Mouse (Mus musculus) left cerebral cortex, postnatal 14 days (tissue): Measurements from ENCODE around the gene Acox1. TPM values are rescaled to one million over a fixed set of nuclear protein-coding genes. Genes with fewer than 3 reads are reported as not detected.

ENCODE experiments used
- DNase-seq, 2 experiments: peaks; one replicate each; pipeline ENCODE4 v3.0.0; 2021 to 2022; ENCODE audit warnings: low spot score in 2 of 2, mixed read lengths in 1 of 2
- intact Hi-C: fragments of 180-260 bp; cut with DNase I; formaldehyde crosslinking; loops from one replicate; pipeline ENCODE4 v1.15.1; 2025
- total RNA-seq, 2 experiments: library from RNA; stranded (reverse); gene quantifications; 2 replicates each; pipeline ENCODE4 v1.2.3; 2021

Gene Acox1
- total RNA-seq, 2 experiments from 2014 or later = 120 to 121 TPM

DNA sequence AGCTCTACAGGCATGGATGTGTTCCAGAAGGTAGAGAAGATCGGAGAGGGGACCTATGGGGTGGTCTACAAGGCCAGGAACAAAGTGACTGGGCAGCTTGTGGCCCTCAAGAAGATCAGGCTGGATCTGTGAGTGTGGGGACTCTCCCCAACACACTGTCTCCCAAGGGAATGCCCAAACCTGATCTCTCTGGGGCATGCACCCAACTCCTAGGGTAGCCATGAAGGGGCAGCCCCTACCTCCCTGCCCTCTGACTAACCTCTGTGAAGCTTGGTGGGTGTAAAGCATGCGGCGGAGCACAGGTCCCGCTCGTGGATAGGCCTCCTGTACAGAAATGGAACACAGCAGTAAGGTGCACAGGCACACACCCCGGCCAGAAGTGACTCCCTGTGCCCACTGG lies 17.1 kb upstream of the Acox1 start:
- intact Hi-C loops = no loop called here
- DNase-seq = no peak

DNA sequence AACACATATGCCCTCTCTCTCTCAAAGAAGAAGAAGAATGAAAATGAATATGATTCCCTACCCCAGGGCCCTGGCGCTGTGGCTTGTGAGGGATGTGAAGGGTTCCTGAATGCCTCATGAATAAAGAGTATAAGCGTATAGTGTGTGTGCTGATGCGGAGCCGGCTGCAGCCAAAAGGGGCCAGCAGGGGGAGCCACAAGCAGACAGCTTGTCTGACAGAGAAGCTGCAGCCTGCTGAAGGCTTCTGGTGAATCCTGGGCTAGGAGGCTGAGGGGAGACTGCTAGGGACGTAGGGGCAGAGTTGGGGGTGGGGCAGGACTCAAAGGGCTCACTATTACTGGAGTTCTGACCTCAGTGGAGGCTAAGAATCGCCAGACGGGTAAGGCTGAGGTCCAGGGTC lies 16.3 kb upstream of the Acox1 start:
- intact Hi-C loops = no loop called here
- no peak for DNase-seq

DNA sequence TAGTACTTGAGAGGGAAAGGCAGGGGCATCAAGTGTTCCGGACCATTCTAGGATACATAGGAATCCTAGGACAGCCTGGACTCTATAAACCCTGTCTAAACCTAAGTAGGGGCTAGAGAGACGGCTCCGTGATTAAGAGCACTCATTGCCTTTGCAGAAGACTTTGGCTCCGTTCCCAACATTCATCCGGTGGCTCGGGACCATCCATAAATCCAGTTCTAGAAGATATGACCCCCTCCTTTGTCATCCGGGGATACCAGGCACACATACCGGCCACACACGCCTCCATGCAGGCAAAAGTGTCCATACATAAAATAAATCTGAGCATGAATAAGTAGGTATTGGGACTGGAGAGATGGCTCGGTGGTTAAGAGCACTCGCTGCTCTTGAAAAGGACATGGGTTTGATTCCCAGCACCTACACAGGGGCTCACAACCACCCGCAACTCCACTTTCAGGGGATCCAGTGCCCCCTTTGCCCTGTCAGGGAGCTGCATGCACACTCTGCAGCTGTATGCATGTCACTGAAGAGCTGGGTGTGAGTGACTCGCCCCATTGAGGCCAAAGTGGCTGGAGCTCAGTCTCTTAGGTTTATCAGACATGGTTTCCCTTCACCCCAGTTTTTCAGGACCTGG lies 15.1 kb upstream of the Acox1 start:
- DNase-seq = no peak
- intact Hi-C loops = no loop called here

DNA sequence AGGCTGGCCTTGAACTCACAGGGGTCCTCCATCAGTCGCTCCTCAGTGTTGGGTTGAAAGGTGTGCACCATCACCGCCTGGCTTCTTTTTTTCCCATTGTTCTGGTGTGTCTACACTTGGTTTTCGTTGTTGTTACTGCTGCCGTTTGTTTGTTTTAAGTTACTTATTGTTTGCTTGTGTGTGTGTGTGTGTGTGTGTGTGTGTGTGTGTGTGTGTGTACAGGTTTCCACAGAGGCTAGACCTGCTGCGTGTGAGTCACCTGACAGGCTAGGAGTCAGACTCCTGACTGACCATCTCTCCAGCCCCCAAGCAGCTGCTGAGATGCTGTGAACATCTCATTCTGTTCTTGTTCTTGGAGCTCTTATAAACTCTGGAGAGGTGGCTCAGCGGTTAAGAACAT lies 14.0 kb upstream of the Acox1 start:
- intact Hi-C loops = no loop called here
- DNase-seq = no peak

DNA sequence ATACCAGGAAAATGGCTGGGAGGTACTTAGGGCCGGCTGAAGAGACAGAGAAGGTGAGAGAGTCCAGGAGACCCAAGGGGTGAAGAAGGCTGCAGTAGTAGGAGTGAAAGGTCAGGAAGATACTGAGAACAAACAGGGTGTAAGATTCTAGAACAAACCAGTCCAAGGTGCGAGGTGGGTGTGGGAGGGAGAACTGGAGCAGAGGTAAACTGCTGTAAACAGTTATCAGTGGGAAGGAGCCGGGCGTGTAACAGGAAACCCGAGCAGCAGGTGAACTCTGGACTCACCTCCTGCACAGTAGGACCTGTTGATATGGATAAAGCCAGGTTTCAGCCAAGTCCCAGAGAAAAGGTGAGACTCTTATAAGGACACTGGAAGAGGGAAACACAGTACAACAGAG lies 11.9 kb upstream of the Acox1 start:
- intact Hi-C loops = no loop called here
- DNase-seq = no peak

DNA sequence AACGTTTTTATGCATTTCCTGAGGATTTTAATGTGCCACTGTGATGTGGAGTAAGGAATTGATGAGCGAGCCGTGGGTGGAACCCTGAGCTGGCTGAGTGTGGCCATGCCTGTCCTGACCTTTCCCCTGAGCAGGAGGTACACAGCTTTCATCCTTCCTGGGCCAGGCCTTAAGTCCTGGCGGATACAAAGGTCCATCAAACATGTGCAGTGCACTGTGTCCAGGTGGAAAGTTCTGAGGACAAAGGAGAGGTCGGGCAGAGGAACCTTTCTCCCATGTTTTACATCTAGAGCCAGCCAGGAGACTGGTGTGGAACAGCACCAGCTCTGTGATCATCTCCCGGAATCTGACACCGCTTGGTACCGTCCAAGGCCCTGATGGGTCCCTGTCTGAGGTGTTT lies 10.4 kb upstream of the Acox1 start:
- DNase-seq = no peak
- intact Hi-C loops = no loop called here

DNA sequence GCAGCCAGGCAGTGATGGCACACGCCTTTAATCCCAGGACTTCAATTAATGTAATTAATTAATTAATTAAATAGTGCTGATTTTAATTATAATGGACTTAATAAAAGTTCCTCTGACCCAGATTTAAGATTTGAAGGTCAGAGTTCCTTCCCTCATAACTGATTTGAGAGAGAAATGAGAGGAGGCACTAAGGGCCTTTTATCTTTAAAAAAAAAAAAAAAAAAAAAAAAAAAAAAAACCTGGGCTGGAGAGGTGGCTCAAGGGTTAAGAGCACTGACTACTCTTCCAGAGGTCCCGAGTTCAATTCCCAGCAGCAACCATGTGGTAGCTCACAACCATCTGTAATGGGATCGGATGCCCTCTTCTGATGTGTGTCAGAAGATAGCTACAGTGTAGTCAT lies 9.8 kb upstream of the Acox1 start:
- intact Hi-C loops = no loop called here
- no peak for DNase-seq

DNA sequence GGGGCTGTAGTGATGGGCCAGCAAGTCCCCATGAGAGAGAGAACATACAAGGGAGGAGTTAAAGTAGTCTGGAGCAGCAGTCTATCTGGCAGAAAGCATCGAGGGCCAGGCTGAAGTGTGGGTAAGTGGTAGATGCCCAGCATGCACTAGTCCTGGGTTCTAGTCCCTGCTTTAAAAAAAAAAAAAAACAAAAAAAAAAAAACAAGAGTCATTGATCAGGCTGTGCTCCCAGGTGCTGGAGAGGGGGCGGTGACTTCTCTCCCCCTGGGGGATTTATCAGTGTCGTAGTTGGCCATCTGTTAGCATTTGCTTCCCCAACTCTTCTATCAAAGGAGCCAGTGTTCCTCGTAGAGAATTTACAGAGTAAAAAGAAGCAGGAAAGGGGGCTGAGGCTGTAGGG lies 7.8 kb upstream of the Acox1 start:
- intact Hi-C loops = no loop called here

DNA sequence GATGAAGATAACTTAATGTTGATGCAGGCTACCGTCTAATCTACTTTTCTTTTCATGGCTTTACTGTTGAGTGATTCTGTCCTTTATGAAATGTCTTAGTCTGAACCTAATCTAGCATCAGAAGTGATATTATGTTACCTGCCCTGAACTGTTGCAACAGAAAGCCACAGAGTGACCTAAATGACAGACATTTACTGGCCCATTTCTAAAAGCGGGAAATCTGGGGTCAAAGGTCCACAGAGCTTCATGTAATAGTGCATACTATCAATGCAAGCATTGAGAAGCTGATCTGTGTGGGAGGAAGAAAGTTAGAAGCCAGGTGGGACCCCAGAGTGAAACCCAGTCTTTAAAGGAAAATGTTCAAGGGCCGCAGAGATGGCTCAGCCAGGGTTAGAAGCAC lies 4.3 kb upstream of the Acox1 start:
- DNase-seq = no peak
- intact Hi-C loops = no loop called here

More for the DNA sequence above, 7.8 kb upstream of the Acox1 start:
- no peak for DNase-seq

DNA sequence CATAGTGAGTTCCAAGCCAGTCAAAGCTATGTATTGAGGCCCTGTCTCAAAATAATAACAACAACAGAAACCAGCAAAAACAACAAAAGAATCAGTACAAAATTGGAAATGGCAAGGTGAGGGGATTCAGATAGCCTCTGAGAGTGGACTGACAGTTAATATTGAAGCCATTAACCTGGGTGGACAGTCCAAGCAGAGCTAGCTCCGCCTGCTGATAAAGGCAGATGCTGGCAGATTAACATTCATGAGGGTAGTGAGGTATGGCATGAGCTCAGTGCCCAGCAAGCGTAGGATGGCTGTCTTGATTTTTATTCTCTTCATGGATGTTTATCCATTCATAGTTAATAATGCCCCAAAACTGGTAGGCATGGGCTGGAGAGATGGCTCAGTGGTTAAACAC lies 2.3 kb upstream of the Acox1 start:
- no peak for DNase-seq
- intact Hi-C loops = no loop called here

DNA sequence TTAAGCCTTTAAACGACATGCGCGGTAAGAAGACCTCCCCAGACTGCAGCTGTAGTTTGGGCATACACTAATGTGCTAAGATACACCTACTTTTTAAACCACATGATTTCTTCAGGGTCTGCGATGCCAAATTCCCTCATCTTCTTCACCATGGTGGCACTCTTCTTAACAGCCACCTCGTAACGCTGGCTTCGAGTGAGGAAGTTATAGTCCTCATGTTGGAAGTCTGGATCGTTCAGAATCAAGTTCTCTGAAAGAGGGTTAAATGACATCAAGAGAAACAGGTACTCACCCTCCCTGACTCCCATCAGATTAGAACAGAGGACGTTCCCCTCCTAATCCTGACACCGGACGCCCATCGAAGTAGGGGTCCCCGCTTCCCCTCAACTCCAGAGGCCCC lies 713 bp downstream of the Acox1 start:
- no peak for DNase-seq
- intact Hi-C loops = no loop called here

DNA sequence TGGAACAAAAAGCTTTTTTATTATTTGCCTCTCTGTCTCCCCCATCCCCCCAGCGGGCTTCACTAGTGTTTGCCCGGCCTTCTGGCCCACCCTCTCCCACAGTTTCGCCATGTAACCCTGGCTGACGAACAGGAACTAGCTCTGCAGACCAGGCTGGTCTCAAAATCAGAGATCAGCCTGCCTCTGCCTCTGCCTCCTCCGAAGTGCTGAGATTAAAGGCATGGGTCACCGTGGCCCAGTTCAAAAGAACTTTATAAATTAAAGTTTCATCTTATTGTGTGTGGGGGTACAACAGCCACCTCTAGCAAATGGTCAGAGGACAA lies 1.3 kb downstream of the Acox1 start:
- no peak for DNase-seq
- intact Hi-C loops = no loop called here

DNA sequence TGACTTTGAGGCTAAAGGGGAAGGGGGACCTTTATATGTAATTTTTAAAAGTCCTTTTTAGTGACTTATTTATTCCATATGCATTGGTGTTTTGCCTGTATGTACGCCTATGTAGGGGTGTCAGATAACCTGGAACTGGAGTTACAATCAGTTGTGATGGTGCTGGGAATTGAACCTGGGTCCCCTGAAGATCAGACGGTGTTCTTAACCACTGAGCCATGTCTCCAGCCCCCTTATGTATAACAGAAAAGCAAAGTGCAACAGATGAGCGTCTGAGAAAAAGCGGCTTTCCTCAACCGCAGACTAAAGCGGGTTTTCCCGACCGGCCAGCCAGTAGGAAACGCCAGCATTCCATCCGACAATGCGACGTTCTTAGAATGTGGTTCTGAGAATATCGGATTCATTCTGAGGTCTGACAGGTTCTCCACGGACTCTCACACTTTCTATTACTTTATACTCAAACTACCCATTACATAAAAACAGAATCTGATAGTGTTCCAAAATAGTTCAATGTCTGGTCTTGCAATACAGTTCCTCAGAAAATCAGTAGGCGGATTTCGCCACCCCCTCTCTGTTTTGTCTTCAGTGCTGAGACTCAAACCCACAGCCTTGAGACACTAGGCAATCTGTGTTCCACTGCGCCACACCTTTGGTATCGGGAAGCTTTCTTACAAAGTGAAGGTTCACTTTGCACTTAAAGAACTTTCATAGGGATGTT lies 1.8 kb downstream of the Acox1 start:
- intact Hi-C loops = no loop called here
- no peak for DNase-seq

DNA sequence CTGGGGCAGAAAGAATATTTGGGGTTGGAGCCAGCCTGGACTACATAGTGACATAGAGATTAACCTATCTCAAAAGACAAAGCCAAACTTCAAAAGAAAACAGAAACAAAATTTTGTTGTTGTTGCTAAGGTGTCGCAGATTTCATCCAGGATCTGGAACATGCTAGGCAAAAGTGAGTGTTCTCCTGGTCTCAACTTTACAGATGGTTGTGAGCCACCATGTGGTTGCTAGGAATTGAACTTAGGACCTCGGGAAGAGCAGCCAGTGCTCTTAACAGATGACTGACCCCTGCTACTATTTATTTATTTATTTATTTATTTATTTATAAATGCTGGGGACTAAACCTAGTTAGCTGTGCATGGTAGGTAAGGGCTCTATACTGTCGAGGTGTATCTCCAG lies 2.5 kb downstream of the Acox1 start:
- no peak for DNase-seq
- intact Hi-C loops = no loop called here

DNA sequence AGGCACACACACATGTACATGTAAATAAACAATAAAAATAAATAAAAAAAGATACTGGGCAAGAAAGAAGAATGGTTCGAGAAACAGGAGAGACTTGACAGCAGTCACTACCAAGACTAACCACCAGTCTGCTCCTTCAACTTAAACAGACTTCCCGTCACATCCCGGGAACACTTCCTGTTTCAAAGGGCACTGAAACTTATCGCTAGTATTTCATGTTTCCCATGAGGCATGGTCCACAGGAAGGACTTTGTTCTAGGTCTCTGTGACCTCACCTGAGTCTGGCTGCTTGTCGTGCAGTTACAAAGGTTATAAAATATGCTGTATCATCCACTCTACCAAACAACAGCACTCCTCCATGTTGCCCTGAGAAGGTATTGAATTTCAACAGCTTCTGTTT lies 3.6 kb downstream of the Acox1 start:
- intact Hi-C loops = no loop called here

DNA sequence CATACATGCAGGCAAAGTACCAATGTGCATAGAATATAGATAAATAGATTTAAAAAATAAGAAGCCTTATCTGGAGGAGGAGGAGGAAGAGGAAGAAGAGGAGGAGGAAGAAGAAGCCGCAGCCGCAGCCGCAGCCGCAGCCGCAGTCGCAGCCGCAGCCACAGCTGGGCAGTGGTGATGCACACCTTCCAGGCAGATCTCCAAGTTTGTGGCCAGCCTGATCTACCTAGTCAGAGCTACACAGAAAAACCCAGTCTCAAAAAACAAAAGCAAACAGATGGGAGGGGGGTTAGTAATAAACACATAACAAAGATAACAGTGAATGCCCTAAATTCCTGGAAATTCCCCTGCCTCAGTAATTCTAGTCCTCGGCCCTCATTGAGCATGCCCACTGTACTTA lies 4.2 kb downstream of the Acox1 start:
- no peak for DNase-seq

More for the DNA sequence above, 3.6 kb downstream of the Acox1 start:
- no peak for DNase-seq

DNA sequence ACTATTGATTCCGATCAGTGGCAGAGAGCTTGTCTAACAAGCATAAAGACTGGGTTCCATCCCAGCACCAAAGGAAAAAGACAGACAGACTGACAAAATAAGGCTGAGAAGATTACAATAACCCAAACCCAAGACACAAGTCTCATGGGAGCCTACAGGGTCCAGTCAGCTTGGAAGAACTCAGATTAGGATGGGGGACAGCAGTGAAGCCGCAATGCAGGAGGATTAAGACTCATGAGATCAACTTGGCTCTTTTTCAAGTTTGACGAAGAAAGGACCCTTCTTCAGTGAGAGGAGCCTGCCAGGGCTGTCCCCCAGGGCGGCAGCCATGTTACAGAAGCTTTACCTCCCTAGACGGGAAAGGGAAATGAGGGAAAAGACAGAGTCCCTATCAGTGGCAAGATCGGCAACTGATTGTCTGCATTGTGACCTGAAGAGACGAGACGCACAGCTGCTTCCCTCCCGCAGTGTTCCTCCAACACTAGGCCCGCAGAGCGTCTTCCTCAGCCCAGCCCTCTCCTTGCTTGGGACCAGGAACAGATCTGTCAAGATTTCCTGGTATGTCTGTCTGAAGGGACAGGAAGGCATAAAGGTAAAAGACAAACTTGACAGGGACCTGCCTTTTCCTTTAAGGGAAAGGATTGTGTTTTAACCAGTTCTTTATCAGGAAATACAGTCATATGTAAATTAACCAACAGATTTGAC lies 11.5 kb downstream of the Acox1 start:
- DNase-seq = no peak
- intact Hi-C loops = no loop called here

More for the DNA sequence above, 4.2 kb downstream of the Acox1 start:
- intact Hi-C loops = no loop called here

DNA sequence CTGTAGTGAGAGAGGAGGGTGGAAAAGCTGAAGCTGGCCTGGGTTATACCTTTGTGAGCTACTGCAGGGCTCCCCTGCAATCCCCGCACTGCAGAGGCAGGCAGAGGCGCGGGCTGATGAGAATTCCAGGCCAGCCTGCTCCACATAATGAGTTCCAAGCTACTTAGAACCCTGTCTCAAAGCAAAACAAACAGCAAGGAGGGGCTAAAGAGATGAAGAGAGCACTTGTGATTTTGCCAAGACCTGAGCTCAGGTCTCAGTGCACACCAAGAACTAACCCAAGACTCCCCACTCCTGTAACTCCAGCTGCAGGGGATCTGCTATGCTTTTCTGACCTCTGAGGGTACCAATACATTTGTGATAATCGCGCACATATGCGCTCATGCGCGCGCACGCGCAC lies 12.5 kb downstream of the Acox1 start:
- no peak for DNase-seq
- intact Hi-C loops = no loop called here

DNA sequence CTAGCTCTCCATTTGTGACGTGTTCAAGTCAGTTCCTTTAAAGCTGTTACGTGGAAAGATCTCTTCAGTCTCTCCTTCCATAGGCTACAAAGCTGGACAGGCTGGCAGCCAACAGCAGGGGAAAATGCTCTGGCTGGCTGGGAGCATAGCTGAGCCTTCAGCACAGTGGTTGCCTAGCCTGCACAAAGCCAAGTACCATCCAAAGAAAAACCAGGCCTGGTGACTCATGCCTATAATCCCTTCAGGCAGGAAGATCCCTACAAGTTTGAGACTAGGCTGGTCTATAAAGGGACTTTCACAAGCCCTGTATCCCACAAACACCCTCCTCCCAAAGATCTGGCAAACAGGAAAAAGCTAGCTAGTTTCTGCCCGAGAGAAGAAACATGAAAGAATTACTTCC lies 13.0 kb downstream of the Acox1 start:
- intact Hi-C loops = no loop called here
- no peak for DNase-seq

DNA sequence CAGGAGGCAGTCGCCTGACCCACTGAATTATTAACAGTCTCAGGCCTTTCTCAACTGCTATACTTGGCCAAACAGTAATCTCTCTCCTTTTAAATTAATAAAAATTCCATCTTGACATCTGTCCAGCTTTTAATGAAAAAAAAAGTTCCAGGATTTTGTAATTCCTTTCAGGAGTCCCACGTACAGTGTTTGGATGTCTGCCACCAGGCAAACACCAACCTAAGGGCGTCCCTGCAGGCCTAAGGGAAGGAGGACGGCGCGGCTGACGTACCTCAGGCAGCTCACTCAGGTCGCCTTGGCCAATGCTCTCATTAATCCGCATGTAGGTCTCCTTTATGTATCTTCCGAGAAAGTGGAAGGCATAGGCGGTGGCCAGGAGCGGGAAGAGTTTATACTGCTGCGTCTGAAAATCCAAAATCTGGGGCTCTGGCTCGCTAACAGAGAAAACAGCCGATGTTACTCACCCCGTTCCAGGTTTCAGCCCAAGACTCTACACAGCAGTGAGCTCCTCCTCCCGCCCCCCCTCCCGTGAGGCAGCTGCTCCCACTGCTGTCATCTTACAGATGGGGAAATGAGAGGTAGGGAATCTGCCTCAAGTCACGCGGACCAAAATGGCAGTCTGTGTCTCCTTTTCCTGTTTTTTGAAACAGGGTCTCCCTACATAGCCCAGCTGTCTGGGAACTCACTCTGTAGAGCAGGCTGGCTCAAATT lies 20.3 kb downstream of the Acox1 start:
- no peak for DNase-seq
- intact Hi-C loops = no loop called here

DNA sequence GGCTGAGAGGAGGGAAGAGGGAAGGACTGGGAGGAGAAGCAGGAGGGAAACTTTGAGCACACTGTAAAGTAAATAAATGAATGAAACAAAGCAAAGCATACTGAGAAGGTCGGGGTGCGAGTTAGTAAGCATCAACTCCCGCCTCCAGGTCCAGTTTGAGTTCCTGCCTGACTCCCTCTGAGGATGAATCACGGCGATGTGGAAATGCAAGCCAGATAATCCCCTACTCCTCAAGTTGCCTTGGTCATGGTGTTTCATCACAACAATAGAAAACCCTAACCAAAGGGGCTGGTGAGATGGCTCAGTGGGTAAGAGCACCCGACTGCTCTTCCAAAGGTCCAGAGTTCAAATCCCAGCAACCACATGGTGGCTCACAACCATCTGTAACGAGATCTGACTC lies 22.8 kb downstream of the Acox1 start:
- intact Hi-C loops = no loop called here
- no peak for DNase-seq
